Mouse (Mus musculus): ENCODE data around the gene Mgll. TPM values are rescaled to one million over a fixed set of nuclear protein-coding genes. Genes with fewer than 3 reads are reported as not detected.

Mgll gene
- total RNA-seq (2018; cell fraction: chromatin; rRNA removed), result 10 to 100 TPM in 22 of 26 experiments, 1 to 10 TPM in 4; 1.8 to 61.9 (median 18.1) TPM
- 10 to 100 TPM in 13 of 26 experiments, 1 to 10 TPM in 13; 4.8 to 67.7 (median 17.3) TPM for total RNA-seq (2018; cell fraction: cytosol; rRNA removed)
- total RNA-seq (2018; cell fraction: nucleus; rRNA removed), result 10 to 100 TPM in 15 of 26 experiments, 1 to 10 TPM in 11; 2.6 to 68.1 (median 13.3) TPM
- polyA plus RNA-seq (2018), result 16.1 to 82.6 TPM (median 24.1 TPM) in 3 replicates

- WGBS (ENCODE audit: missing documents), result under 1% methylated on average over 93 of the region's 105 CpGs
- H3K79me2 ChIP-seq (ENCODE audit: inconsistent target), result no peaks in the 10 kb centered on the region
- no peak within 1 kb of the TSS for H3K4me3 ChIP-seq (ENCODE audit: inconsistent target)
- no peak within 1 kb of the TSS for H3K27ac ChIP-seq
- H3K36me3 ChIP-seq (ENCODE audit: inconsistent target), result no peaks in the 10 kb centered on the region
These were observed at the start of gene Mgll for GRCm38 (mm10) chr6:88724313-88725195. Gene Mgll, plus strand, starts transcription at chr6:88724412.

GRCm38 (mm10) chr6:88675815-88676214 is 48.4 kb upstream of the Mgll start:
- Histone ChIP-seq H3K27ac (no peak overlapping the region), H3K79me2 (ENCODE audit: inconsistent target) (no peaks in the 10 kb centered on the region), H3K4me3 (ENCODE audit: inconsistent target) (no peak overlapping the region), H3K36me3 (ENCODE audit: inconsistent target) (no peaks in the 10 kb centered on the region)
- 95% methylated on average over 2 of the region's 2 CpGs for WGBS (ENCODE audit: missing documents)

- H3K79me2 ChIP-seq (ENCODE audit: inconsistent target), result no peaks in the 10 kb centered on the region
- H3K36me3 ChIP-seq (ENCODE audit: inconsistent target), result no peaks in the 10 kb centered on the region
- WGBS (ENCODE audit: missing documents), result 83% methylated on average over 6 of the region's 6 CpGs
- no peak overlapping the region for H3K27ac ChIP-seq
- H3K4me3 ChIP-seq (ENCODE audit: inconsistent target), result no peak overlapping the region
These were observed 47.2 kb upstream of the Mgll start for GRCm38 (mm10) chr6:88676753-88677736.

- H3K27ac ChIP-seq, result no peak overlapping the region
These were observed 46.5 kb upstream of the Mgll start for GRCm38 (mm10) chr6:88677738-88678137.

GRCm38 (mm10) chr6:88681026-88681425 is 43.2 kb upstream of the Mgll start:
- H3K79me2 ChIP-seq (ENCODE audit: inconsistent target), result no peaks in the 10 kb centered on the region
- H3K36me3 ChIP-seq (ENCODE audit: inconsistent target), result no peaks in the 10 kb centered on the region
- no peak overlapping the region for H3K27ac ChIP-seq
- 89% methylated on average over 3 of the region's 3 CpGs for WGBS (ENCODE audit: missing documents)
- H3K4me3 ChIP-seq (ENCODE audit: inconsistent target), result no peak overlapping the region

More at GRCm38 (mm10) chr6:88677738-88678137, 46.5 kb upstream of the Mgll start:
- no peak overlapping the region for H3K4me3 ChIP-seq (ENCODE audit: inconsistent target)
- WGBS (ENCODE audit: missing documents), result 74% methylated on average over 2 of the region's 2 CpGs
- H3K79me2 ChIP-seq (ENCODE audit: inconsistent target), result no peaks in the 10 kb centered on the region
- no peaks in the 10 kb centered on the region for H3K36me3 ChIP-seq (ENCODE audit: inconsistent target)

GRCm38 (mm10) chr6:88683380-88684053 is 40.7 kb upstream of the Mgll start:
- no peaks in the 10 kb centered on the region for H3K79me2 ChIP-seq (ENCODE audit: inconsistent target)
- WGBS (ENCODE audit: missing documents), result 81% methylated on average over 6 of the region's 7 CpGs
- H3K27ac ChIP-seq, result no peak overlapping the region
- H3K4me3 ChIP-seq (ENCODE audit: inconsistent target), result no peak overlapping the region
- no peaks in the 10 kb centered on the region for H3K36me3 ChIP-seq (ENCODE audit: inconsistent target)

- H3K27ac ChIP-seq, result no peak overlapping the region
- no peaks in the 10 kb centered on the region for H3K36me3 ChIP-seq (ENCODE audit: inconsistent target)
- no peak overlapping the region for H3K4me3 ChIP-seq (ENCODE audit: inconsistent target)
- WGBS (ENCODE audit: missing documents), result 91% methylated on average over 10 of the region's 11 CpGs
- H3K79me2 ChIP-seq (ENCODE audit: inconsistent target), result no peaks in the 10 kb centered on the region
These were observed 36.0 kb upstream of the Mgll start for GRCm38 (mm10) chr6:88688171-88688570.

- 88% methylated on average over 3 of the region's 3 CpGs for WGBS (ENCODE audit: missing documents)
- Histone ChIP-seq H3K79me2 (ENCODE audit: inconsistent target) (no peaks in the 10 kb centered on the region), H3K4me3 (ENCODE audit: inconsistent target) (no peak overlapping the region), H3K36me3 (ENCODE audit: inconsistent target) (no peaks in the 10 kb centered on the region), H3K27ac (no peak overlapping the region)
These were observed 35.5 kb upstream of the Mgll start for GRCm38 (mm10) chr6:88688712-88689111.

- Histone ChIP-seq H3K79me2 (ENCODE audit: inconsistent target) (no peaks in the 10 kb centered on the region), H3K27ac (no peak overlapping the region), H3K4me3 (ENCODE audit: inconsistent target) (no peak overlapping the region), H3K36me3 (ENCODE audit: inconsistent target) (no peaks in the 10 kb centered on the region)
- 93% methylated on average over 3 of the region's 3 CpGs for WGBS (ENCODE audit: missing documents)
These were observed 34.0 kb upstream of the Mgll start for GRCm38 (mm10) chr6:88690211-88690610.

GRCm38 (mm10) chr6:88691361-88691760 is 32.9 kb upstream of the Mgll start:
- H3K4me3 ChIP-seq (ENCODE audit: inconsistent target), result no peak overlapping the region
- 91% methylated on average over 2 of the region's 2 CpGs for WGBS (ENCODE audit: missing documents)
- no peaks in the 10 kb centered on the region for H3K36me3 ChIP-seq (ENCODE audit: inconsistent target)
- H3K79me2 ChIP-seq (ENCODE audit: inconsistent target), result no peaks in the 10 kb centered on the region
- no peak overlapping the region for H3K27ac ChIP-seq

- WGBS (ENCODE audit: missing documents), result 92% methylated on average over 1 of the region's 1 CpGs
- no peaks in the 10 kb centered on the region for H3K79me2 ChIP-seq (ENCODE audit: inconsistent target)
- no peak overlapping the region for H3K4me3 ChIP-seq (ENCODE audit: inconsistent target)
These were observed 21.3 kb upstream of the Mgll start for GRCm38 (mm10) chr6:88702887-88703286.

GRCm38 (mm10) chr6:88703731-88704130 is 20.5 kb upstream of the Mgll start:
- Histone ChIP-seq H3K27ac (no peak overlapping the region), H3K36me3 (ENCODE audit: inconsistent target) (no peaks in the 10 kb centered on the region), H3K4me3 (ENCODE audit: inconsistent target) (no peak overlapping the region), H3K79me2 (ENCODE audit: inconsistent target) (no peaks in the 10 kb centered on the region)
- 91% methylated on average over 5 of the region's 5 CpGs for WGBS (ENCODE audit: missing documents)

More at GRCm38 (mm10) chr6:88702887-88703286, 21.3 kb upstream of the Mgll start:
- Histone ChIP-seq H3K36me3 (ENCODE audit: inconsistent target) (no peaks in the 10 kb centered on the region), H3K27ac (no peak overlapping the region)

- Histone ChIP-seq H3K79me2 (ENCODE audit: inconsistent target) (no peaks in the 10 kb centered on the region), H3K27ac (no peak overlapping the region), H3K4me3 (ENCODE audit: inconsistent target) (no peak overlapping the region), H3K36me3 (ENCODE audit: inconsistent target) (no peaks in the 10 kb centered on the region)
- 58% methylated on average over 8 of the region's 8 CpGs for WGBS (ENCODE audit: missing documents)
These were observed 15.6 kb upstream of the Mgll start for GRCm38 (mm10) chr6:88708401-88709278.
